In the genomic region with DNA sequence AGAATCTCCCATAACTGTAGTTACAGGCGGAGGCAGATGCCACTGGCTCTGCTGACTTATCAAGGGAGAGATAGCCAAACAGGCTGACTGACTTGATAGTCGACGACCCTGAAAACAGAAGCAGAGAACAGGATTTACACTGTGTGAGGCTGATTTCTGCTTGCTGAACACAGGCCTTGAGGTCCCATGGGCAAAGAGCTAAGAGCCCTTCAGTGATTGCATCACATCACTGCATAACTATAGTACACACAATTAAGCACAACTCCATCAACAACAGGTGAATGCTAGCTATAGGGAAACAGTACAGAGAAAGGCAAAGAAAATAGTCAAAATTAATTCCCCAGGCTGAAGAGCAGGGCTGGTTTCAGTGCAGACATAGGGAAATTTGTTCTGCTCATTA, we compare ENCODE assay signal across 14 mouse cellular contexts.
DNase-seq lines count a peak whose midpoint lies in the region; ATAC-seq and TF ChIP-seq lines count a peak whose summit lies in the region.
"Had no signal": no experiment of that assay in that cellular context is flagged by ENCODE, and none has a peak within 500 bp of the region (broad histone marks: within the 10 kb centered on the region; RNA-seq: fewer than 3 reads in every experiment).

No protein-coding gene starts in this region.

- H3K9me3 ChIP-seq in forebrain, embryonic 13.5 days (replicated peaks), result no peaks in the 10 kb centered on the region
- H3K9me3 ChIP-seq in forebrain, embryonic 16.5 days (ENCODE audit: control insufficient read depth, low read length), result no peaks in the 10 kb centered on the region
- no peaks in the 10 kb centered on the region for H3K9me3 ChIP-seq in midbrain, embryonic 11.5 days (ENCODE audit: control insufficient read depth, low read length)
- H3K9me3 ChIP-seq in midbrain, embryonic 16.5 days (replicated peaks; ENCODE audit: control insufficient read depth, low read length, poor library complexity, severe bottlenecking), result no peaks in the 10 kb centered on the region
- no peaks in the 10 kb centered on the region for H3K9me3 ChIP-seq in hindbrain, postnatal 0 days (ENCODE audit: low read length)
- H3K9me3 ChIP-seq: lung, embryonic 15.5 days had no signal

- peaks cover 18% of the 10 kb centered on the region for H3K4me1 ChIP-seq in forebrain, embryonic 13.5 days
- peaks cover 8% of the 10 kb centered on the region for H3K4me1 ChIP-seq in forebrain, embryonic 16.5 days (replicated peaks; ENCODE audit: control insufficient read depth, insufficient read depth, low read length)
- H3K4me1 ChIP-seq in midbrain, embryonic 11.5 days (ENCODE audit: control insufficient read depth, insufficient read depth, low read length), result peaks cover 21% of the 10 kb centered on the region
- peaks cover 12% of the 10 kb centered on the region; the same call in 1 of the 2 replicates for H3K4me1 ChIP-seq in midbrain, embryonic 16.5 days (ENCODE audit: control insufficient read depth, insufficient read depth, low read length)
- H3K4me1 ChIP-seq in hindbrain, postnatal 0 days (ENCODE audit: insufficient read depth, low read length), result peaks cover 2% of the 10 kb centered on the region; the same call in 1 of the 2 replicates

- H3K27me3 ChIP-seq in forebrain, embryonic 13.5 days, result 0 out of 2 replicates have a peak, but pooled peaks cover 4% of the 10 kb centered on the region
- H3K27me3 ChIP-seq in forebrain, embryonic 16.5 days (replicated peaks; ENCODE audit: control insufficient read depth, insufficient read depth, low read length), result no peaks in the 10 kb centered on the region
- no peaks in the 10 kb centered on the region for H3K27me3 ChIP-seq in midbrain, embryonic 11.5 days (ENCODE audit: control insufficient read depth, insufficient read depth, low read length)
- no peaks in the 10 kb centered on the region for H3K27me3 ChIP-seq in midbrain, embryonic 16.5 days (ENCODE audit: control insufficient read depth, insufficient read depth, low read depth, low read length)
- H3K27me3 ChIP-seq in hindbrain, postnatal 0 days (ENCODE audit: insufficient read depth, low read length), result no peaks in the 10 kb centered on the region
- H3K27me3 ChIP-seq: lung, embryonic 15.5 days had no signal

- WGBS in forebrain, embryonic 13.5 days, result 54% methylated on average over 3 of the region's 3 CpGs
- 59% methylated on average over 3 of the region's 3 CpGs for WGBS in forebrain, embryonic 16.5 days
- WGBS in midbrain, embryonic 11.5 days, result 39% methylated on average over 3 of the region's 3 CpGs
- WGBS in midbrain, embryonic 16.5 days, result 36% methylated on average over 3 of the region's 3 CpGs
- 52% methylated on average over 3 of the region's 3 CpGs for WGBS in hindbrain, postnatal 0 days

- H3K36me3 ChIP-seq in forebrain, embryonic 13.5 days (ENCODE audit: poor library complexity, severe bottlenecking), result no peaks in the 10 kb centered on the region
- no peaks in the 10 kb centered on the region for H3K36me3 ChIP-seq in forebrain, embryonic 16.5 days (ENCODE audit: control insufficient read depth, insufficient read depth)
- H3K36me3 ChIP-seq in midbrain, embryonic 11.5 days (ENCODE audit: control insufficient read depth, insufficient read depth, low read length), result no peaks in the 10 kb centered on the region
- no peaks in the 10 kb centered on the region for H3K36me3 ChIP-seq in midbrain, embryonic 16.5 days (ENCODE audit: control insufficient read depth, insufficient read depth, low read length)
- H3K36me3 ChIP-seq in hindbrain, postnatal 0 days (ENCODE audit: insufficient read depth, low read length), result no peaks in the 10 kb centered on the region
- H3K36me3 ChIP-seq: lung, embryonic 15.5 days had no signal

- no peak for TF ChIP-seq CTCF in hindbrain, postnatal 0 days (IDR thresholded peaks at IDR 0.05; ENCODE audit: low read depth)

- no peak for ATAC-seq in forebrain, embryonic 13.5 days
- ATAC-seq in forebrain, embryonic 16.5 days, result no peak
- ATAC-seq in midbrain, embryonic 11.5 days (ENCODE audit: low FRiP score), result peak; percentile 47
- no peak for ATAC-seq in midbrain, embryonic 16.5 days
- no peak for ATAC-seq in hindbrain, postnatal 0 days

- peak overlapping the region; percentile 34; the same call in 1 of the 2 replicates for H3K9ac ChIP-seq in forebrain, embryonic 13.5 days
- H3K9ac ChIP-seq in forebrain, embryonic 16.5 days (replicated peaks; ENCODE audit: low read depth, low read length), result no peak overlapping the region
- H3K9ac ChIP-seq in midbrain, embryonic 11.5 days (ENCODE audit: low read length), result 0 out of 2 replicates have a peak overlapping the region, but pooled peaks have one; percentile 24
- H3K9ac ChIP-seq in midbrain, embryonic 16.5 days (ENCODE audit: low read depth, low read length), result no peak overlapping the region
- H3K9ac ChIP-seq in hindbrain, postnatal 0 days (replicated peaks; ENCODE audit: low read length), result no peak overlapping the region
- H3K9ac ChIP-seq: lung, embryonic 15.5 days had no signal

- no peak overlapping the region for H3K4me2 ChIP-seq in forebrain, embryonic 13.5 days
- H3K4me2 ChIP-seq in forebrain, embryonic 16.5 days (ENCODE audit: low read length), result no peak overlapping the region
- no peak overlapping the region for H3K4me2 ChIP-seq in midbrain, embryonic 11.5 days
- no peak overlapping the region for H3K4me2 ChIP-seq in midbrain, embryonic 16.5 days (ENCODE audit: low read length)
- H3K4me2 ChIP-seq in hindbrain, postnatal 0 days (ENCODE audit: low read depth, low read length), result no peak overlapping the region

- H3K4me3 ChIP-seq in forebrain, embryonic 13.5 days, result no peak overlapping the region
- H3K4me3 ChIP-seq in forebrain, embryonic 16.5 days (replicated peaks; ENCODE audit: low read length), result no peak overlapping the region
- H3K4me3 ChIP-seq in midbrain, embryonic 11.5 days (ENCODE audit: low read depth, low read length), result no peak overlapping the region
- no peak overlapping the region for H3K4me3 ChIP-seq in midbrain, embryonic 16.5 days (ENCODE audit: low read depth, low read length)
- H3K4me3 ChIP-seq in hindbrain, postnatal 0 days (ENCODE audit: low read length), result no peak overlapping the region
- H3K4me3 ChIP-seq: lung, embryonic 15.5 days had no signal

- no peak overlapping the region for H3K27ac ChIP-seq in forebrain, embryonic 13.5 days
- no peak overlapping the region for H3K27ac ChIP-seq in forebrain, embryonic 16.5 days (ENCODE audit: low read length)
- peak overlapping the region; percentile 51 for H3K27ac ChIP-seq in midbrain, embryonic 11.5 days (ENCODE audit: low read depth, low read length)
- no peak overlapping the region for H3K27ac ChIP-seq in midbrain, embryonic 16.5 days (ENCODE audit: low read length)
- no peak overlapping the region for H3K27ac ChIP-seq in hindbrain, postnatal 0 days
- H3K27ac ChIP-seq: lung, embryonic 15.5 days had no signal

- intact Hi-C loops in heart, postnatal 10 days (cut with DNase I), result loop anchor here (5.0 kb wide), 1 partner anchor 133 kb away; no protein-coding TSS in a partner anchor

- DNase-seq in midbrain, embryonic 11.5 days (ENCODE audit: low spot score, missing footprints), result no peak
- peak; percentile 20 for DNase-seq in hindbrain, postnatal 0 days (ENCODE audit: low spot score)
- DNase-seq in retina, postnatal 1 day, result peak; percentile 19
- DNase-seq in thymus, postnatal 0 days (ENCODE audit: low spot score), result no peak
- DNase-seq in heart, postnatal 10 days, result no peak
- DNase-seq: B cell, adult 2 months; cerebellum, adult 11 months; cerebellum, postnatal 36 days; gastrocnemius, postnatal 14 days; right cerebral cortex, postnatal 14 days had no signal

Comparison
In these comparisons a context has a peak if more than half of its experiments do, and no peak if none do; other contexts are left out.
1. H3K9ac ChIP-seq: peak in forebrain, embryonic 13.5 days (single experiment) and midbrain, embryonic 11.5 days (single experiment); none in forebrain, embryonic 16.5 days (single experiment), midbrain, embryonic 16.5 days (single experiment) and hindbrain, postnatal 0 days (single experiment).
2. DNase-seq: peak in hindbrain, postnatal 0 days (single experiment) and retina, postnatal 1 day (single experiment); none in midbrain, embryonic 11.5 days (single experiment), thymus, postnatal 0 days (single experiment) and heart, postnatal 10 days (0 of 2).